Mouse (Mus musculus) myocyte (in vitro differentiated cells): ENCODE measurements around the gene Tlr3.

Experiments used
- CEBPB ChIP-seq: IDR thresholded peaks from 2 replicates; pipeline ENCODE4 v1.6.1; 2011; ENCODE audit warnings: mild to moderate bottlenecking, moderate library complexity; ENCODE audit not compliant: poor library complexity, insufficient read depth, severe bottlenecking
- E2F4 ChIP-seq: IDR thresholded peaks from one replicate; pipeline ENCODE4 v1.6.1; 2011; ENCODE audit warnings: mild to moderate bottlenecking, control low read depth, moderate library complexity; ENCODE audit not compliant: insufficient read depth
- MAX ChIP-seq: IDR thresholded peaks from one replicate; pipeline ENCODE4 v1.6.1; 2011; ENCODE audit warnings: low read depth, mild to moderate bottlenecking, control low read depth
- MYOD1 ChIP-seq, 3 experiments: IDR thresholded peaks; one replicate each; pipeline ENCODE4 v1.6.1; 2011; ENCODE audit warnings: control low read depth in 2 of 3, low read depth in 2 of 3, mild to moderate bottlenecking in 2 of 3, moderate library complexity in 1 of 3; ENCODE audit not compliant: insufficient read length in 2 of 3, control insufficient read depth in 1 of 3
- MYOG ChIP-seq, 3 experiments: IDR thresholded peaks; one replicate each; pipeline ENCODE4 v1.6.1; 2011; ENCODE audit warnings: control low read depth in 2 of 3, low read depth in 2 of 3, mild to moderate bottlenecking in 2 of 3; ENCODE audit not compliant: insufficient read length in 2 of 3, control insufficient read depth in 1 of 3, insufficient read depth in 1 of 3
- POLR2A ChIP-seq: IDR thresholded peaks from one replicate; pipeline ENCODE4 v1.6.1; 2011; ENCODE audit warnings: low read depth, mild to moderate bottlenecking, control low read depth, moderate library complexity; ENCODE audit not compliant: insufficient read length
- REST ChIP-seq: IDR thresholded peaks from one replicate; pipeline ENCODE4 v1.6.1; 2011; ENCODE audit warnings: mild to moderate bottlenecking, control low read depth, moderate library complexity; ENCODE audit not compliant: insufficient read depth, insufficient read length
- TCF12 ChIP-seq: IDR thresholded peaks from one replicate; pipeline ENCODE4 v1.6.1; 2011; ENCODE audit warnings: mild to moderate bottlenecking, control low read depth; ENCODE audit not compliant: poor library complexity, insufficient read depth, severe bottlenecking
- TCF3 ChIP-seq: IDR thresholded peaks from one replicate; pipeline ENCODE4 v1.6.1; 2011; ENCODE audit warnings: low read depth, control low read depth; ENCODE audit not compliant: insufficient read length
- USF1 ChIP-seq: IDR thresholded peaks from one replicate; pipeline ENCODE4 v1.6.1; 2011; ENCODE audit warnings: low read depth, mild to moderate bottlenecking, control low read depth, moderate library complexity

GRCm38 (mm10) chr8:45448842-45449241 lies 38.0 kb upstream of the Tlr3 start:
- no peak for TF ChIP-seq POLR2A
- no peak for TF ChIP-seq E2F4
- TF ChIP-seq MYOD1 (IDR thresholded peaks at IDR 0.05; ENCODE audit: control insufficient read depth in 1 of 3, insufficient read length in 2 of 3, low read depth in 2 of 3) = no peak
- TF ChIP-seq TCF12 = no peak
- TF ChIP-seq USF1 = no peak
- TF ChIP-seq TCF3 = no peak
- TF ChIP-seq CEBPB = no peak
- TF ChIP-seq MAX = no peak
- no peak for TF ChIP-seq MYOG (IDR thresholded peaks at IDR 0.05; ENCODE audit: control insufficient read depth in 1 of 3, insufficient read depth in 1 of 3, insufficient read length in 2 of 3, low read depth in 2 of 3)
- no peak for TF ChIP-seq REST
